Mouse (Mus musculus) stomach, postnatal 0 days (tissue): ENCODE results near the gene Meis1. TPM values are rescaled to one million over a fixed set of nuclear protein-coding genes. Genes with fewer than 3 reads are reported as not detected.

Experiments
- ATAC-seq: fragments of 200-750 bp; cut with Nextera tagmentation; 2 replicates; pipeline ENCODE4 v1.8.0; 2017; ENCODE audit not compliant: low FRiP score, low TSS enrichment
- DNase-seq: peaks from one replicate; pipeline ENCODE4 v3.0.0-alpha.2; 2016; ENCODE audit warnings: low spot score
- H3K27ac ChIP-seq: fragments of 300-500 bp; sonication (generic); replicated peaks from 2 replicates; pipeline ENCODE4 v1.5.1; 2014; ENCODE audit warnings: mild to moderate bottlenecking, control low read depth
- H3K27me3 ChIP-seq: fragments of 300-500 bp; sonication (generic); 2 replicates; pipeline ENCODE4 v1.6.1; 2014; ENCODE audit warnings: low read length; ENCODE audit not compliant: control insufficient read depth, insufficient read depth
- H3K36me3 ChIP-seq: fragments of 300-500 bp; sonication (generic); 2 replicates; pipeline ENCODE4 v1.6.1; 2014; ENCODE audit warnings: low read length, mixed read lengths; ENCODE audit not compliant: control insufficient read depth, insufficient read depth
- H3K4me1 ChIP-seq: fragments of 300-500 bp; sonication (generic); replicated peaks from 2 replicates; pipeline ENCODE4 v1.6.1; 2014; ENCODE audit warnings: antibody characterized with exemption; ENCODE audit not compliant: control insufficient read depth, insufficient read depth
- H3K4me2 ChIP-seq: fragments of 300-500 bp; sonication (generic); replicated peaks from 2 replicates; pipeline ENCODE4 v1.6.1; 2014; ENCODE audit warnings: low read depth, mild to moderate bottlenecking, control low read depth, moderate library complexity
- H3K4me3 ChIP-seq: fragments of 300-500 bp; sonication (generic); 2 replicates; pipeline ENCODE4 v1.5.1; 2014; ENCODE audit warnings: low read depth, low read length, control low read depth
- H3K9ac ChIP-seq: fragments of 300-500 bp; sonication (generic); 2 replicates; pipeline ENCODE4 v1.6.1; 2014; ENCODE audit warnings: mild to moderate bottlenecking, low read length, control low read depth, mixed read lengths
- H3K9me3 ChIP-seq: fragments of 300-500 bp; sonication (generic); 2 replicates; pipeline ENCODE4 v1.6.1; 2016; ENCODE audit warnings: low read length; ENCODE audit not compliant: control insufficient read depth
- CTCF ChIP-seq: IDR thresholded peaks from 2 replicates; pipeline ENCODE4 v1.5.1; 2016; ENCODE audit warnings: antibody characterized with exemption, low read depth, mild to moderate bottlenecking, moderate library complexity
- EP300 ChIP-seq: optimal IDR thresholded peaks from 2 replicates; pipeline ENCODE3; 2016; ENCODE audit warnings: antibody characterized with exemption
- WGBS: fragments of 180-500 bp; shearing (Covaris S2); extraction: QIAGEN DNeasy Blood & Tissue Kit; methylation state at CpG from one replicate; pipeline ENCODE4 v1.1.7; 2014; 5-methylcytosine and 5-hydroxymethylcytosine counted together
- polyA plus RNA-seq: library from polyadenylated mRNA; unstranded; fragments of >200 nt; fragmentation: Nextera tagmentation; extraction: Ambion mirVana; gene quantifications from 2 replicates; pipeline ENCODE4 v1.2.1, GENCODE M21; 2015

Meis1 gene
- polyA plus RNA-seq, 1 experiment from 2014 or later, result 48.5 TPM

DNA sequence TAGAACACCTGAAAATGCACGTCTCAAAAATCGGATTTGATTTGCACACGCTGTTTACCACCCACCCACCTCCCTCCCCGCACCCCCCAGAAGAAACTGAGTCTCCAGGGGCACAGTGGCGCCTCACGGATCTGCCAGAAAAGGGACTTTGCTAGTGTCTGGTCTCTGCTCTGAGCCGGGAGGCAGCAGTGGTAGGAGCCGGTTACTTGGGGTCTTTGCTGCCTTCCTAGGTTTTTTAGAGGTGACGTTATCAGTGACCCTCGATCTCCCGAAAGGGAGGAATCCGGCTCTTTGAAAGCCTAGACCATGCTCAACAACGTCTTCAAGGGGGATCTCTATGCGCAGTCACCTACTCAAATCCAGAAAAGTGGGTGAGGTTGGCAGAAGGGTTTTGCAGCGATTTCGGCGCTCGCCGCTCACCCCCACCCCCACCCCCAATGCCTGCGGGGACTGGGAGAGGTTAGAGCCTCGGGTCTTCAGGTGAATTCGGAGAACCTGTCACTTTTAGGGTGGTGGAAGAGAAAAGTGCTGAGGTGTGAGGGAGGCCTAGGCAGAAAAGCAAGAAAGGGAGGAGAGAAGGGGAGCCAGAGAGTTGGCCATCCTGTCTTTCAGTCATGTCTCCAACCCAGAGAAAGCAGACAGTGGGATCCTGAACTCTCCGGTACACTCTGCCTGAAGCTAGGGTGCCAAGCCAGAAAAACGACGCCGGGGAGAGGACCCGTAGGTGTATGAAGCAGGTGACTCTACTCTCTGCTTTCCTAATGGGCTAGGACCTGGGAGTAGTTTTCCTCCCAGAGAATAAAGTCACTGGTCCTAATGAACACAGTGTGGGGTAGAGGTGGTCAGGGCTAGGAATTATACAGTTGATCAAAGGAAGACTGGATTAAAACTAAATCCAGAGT is 143.5 kb downstream of the Meis1 start:
- DNase-seq (peak; percentile 24), ATAC-seq (no peak)
- Histone ChIP-seq H3K4me2 (peak overlapping the region; percentile 91), H3K4me1 (no peaks in the 10 kb centered on the region; the same call in 1 of the 2 replicates), H3K9ac (peak overlapping the region; percentile 82), H3K27ac (peak overlapping the region; percentile 95), H3K4me3 (peak overlapping the region; percentile 51), H3K9me3 (no peaks in the 10 kb centered on the region), H3K27me3 (no peaks in the 10 kb centered on the region), H3K36me3 (no peaks in the 10 kb centered on the region)
- TF ChIP-seq EP300 (no peak), CTCF (no peak)
- WGBS, result 7% methylated on average over 27 of the region's 27 CpGs

DNA sequence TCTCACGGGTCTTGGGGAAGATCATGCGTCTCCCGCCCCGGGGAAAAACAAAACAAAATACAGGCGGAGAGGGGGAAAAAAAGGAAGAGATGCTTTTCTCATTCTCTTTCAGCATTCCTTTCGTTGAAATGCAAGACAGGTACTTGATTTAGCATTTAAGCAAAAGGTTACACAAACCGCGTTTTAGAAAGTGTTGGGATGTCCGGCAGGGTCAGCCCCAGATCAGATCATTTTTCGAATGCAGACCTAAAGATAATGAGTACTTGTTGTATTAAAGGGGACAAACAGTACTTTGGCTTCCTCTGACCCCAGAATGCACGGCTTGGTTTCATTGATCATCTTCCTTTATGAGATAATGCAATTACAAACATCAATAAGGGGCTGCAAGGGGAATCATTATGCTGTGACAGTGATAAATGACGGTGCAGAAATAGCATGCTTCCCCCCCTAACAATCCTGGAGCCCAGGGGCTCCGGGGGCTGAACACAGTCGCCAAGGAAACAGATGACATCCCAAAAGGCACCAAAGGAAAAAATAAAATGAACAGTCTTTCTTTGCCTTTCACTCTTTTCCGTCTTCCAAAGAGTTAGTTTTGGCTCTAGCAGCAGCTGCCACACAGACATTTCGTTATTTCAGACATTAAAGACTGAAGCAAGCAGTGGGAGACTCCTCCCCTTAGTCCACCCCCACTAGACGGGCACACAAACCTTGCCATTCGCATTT is 144.3 kb downstream of the Meis1 start:
- no peaks in the 10 kb centered on the region; the same call in 1 of the 2 replicates for H3K4me1 ChIP-seq
- ATAC-seq (no peak), DNase-seq (no peak)
- no peaks in the 10 kb centered on the region for H3K27me3 ChIP-seq
- peak overlapping the region; percentile 51 for H3K4me3 ChIP-seq
- TF ChIP-seq EP300, result no peak
- no peak for TF ChIP-seq CTCF
- H3K4me2 ChIP-seq, result peak overlapping the region; percentile 91
- H3K27ac ChIP-seq, result peak overlapping the region; percentile 95
- no peaks in the 10 kb centered on the region for H3K36me3 ChIP-seq
- peak overlapping the region; percentile 82 for H3K9ac ChIP-seq
- H3K9me3 ChIP-seq, result no peaks in the 10 kb centered on the region
- WGBS, result 17% methylated on average over 18 of the region's 18 CpGs

DNA sequence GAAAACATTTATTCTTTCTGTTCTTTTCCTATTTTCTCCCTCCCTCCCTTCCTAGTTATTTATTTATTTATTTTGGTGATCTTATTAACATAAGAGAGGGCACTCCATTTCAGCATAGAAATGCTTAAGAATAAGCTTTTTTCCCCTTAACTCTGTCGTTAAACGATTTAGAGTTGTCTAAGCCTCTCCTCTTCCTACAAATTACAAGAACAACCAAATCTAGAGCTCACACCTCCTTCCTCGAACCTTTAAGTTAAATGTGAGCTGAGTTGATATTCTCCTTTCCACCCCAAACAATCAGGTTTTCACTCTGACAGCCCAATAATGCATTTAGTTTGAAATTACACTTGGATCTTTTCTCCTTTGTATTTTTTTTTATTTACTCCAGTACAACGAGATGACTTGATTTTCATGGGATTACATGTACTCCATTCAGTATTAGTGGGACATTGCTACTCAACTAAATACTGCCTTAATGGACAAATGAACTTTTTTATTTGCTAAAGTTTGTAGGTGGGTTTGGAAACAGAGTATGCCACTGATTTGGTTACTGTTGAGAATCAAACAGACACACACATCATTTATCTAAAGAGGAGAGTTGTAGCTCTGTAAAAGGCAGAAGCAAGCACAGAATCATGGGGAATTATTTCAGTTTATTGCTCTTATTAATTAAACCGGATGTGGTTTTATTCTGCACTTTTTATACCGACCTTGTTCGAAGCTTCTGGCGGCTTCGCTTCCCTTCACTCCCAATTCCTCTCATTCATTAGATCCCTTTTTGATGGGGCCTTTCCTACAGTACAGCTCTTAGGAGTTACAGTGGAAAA is 145.1 kb downstream of the Meis1 start:
- H3K4me3 ChIP-seq, result peak overlapping the region; percentile 51
- no peak for TF ChIP-seq CTCF
- no peak for TF ChIP-seq EP300
- DNase-seq (no peak), ATAC-seq (no peak)
- H3K4me1 ChIP-seq, result no peaks in the 10 kb centered on the region; the same call in 1 of the 2 replicates
- no peaks in the 10 kb centered on the region for H3K27me3 ChIP-seq
- H3K4me2 ChIP-seq, result peak overlapping the region; percentile 91
- H3K36me3 ChIP-seq, result no peaks in the 10 kb centered on the region
- no peaks in the 10 kb centered on the region for H3K9me3 ChIP-seq
- WGBS, result 24% methylated on average over 9 of the region's 9 CpGs
- peak overlapping the region; percentile 95 for H3K27ac ChIP-seq
- H3K9ac ChIP-seq, result peak overlapping the region; percentile 82

DNA sequence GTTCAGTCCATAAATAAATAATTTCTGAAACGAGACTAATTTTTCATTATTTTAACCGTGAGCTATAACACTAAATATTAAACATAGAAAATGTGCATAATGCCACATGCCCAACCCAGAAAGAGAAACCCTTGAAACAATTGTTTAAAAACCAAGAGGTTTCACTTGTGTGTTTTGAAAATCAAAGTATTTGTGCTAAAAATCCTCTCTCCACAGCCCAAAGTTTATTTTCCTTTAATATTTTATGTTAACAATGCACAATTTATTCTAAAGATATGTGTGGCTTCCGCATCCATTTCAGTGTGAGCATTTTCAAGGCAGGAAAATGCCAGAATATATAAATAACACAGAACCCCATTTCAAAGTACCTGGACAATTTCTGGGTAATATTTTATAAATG is 146.0 kb downstream of the Meis1 start:
- no peak overlapping the region for H3K9ac ChIP-seq
- no peaks in the 10 kb centered on the region; the same call in 1 of the 2 replicates for H3K4me1 ChIP-seq
- no peaks in the 10 kb centered on the region for H3K36me3 ChIP-seq
- H3K27ac ChIP-seq, result no peak overlapping the region
- ATAC-seq (no peak), DNase-seq (no peak)
- no peaks in the 10 kb centered on the region for H3K27me3 ChIP-seq
- peak overlapping the region; percentile 74; the same call in 1 of the 2 replicates for H3K4me2 ChIP-seq
- no peaks in the 10 kb centered on the region for H3K9me3 ChIP-seq
- WGBS, result 19% methylated on average over 3 of the region's 3 CpGs
- peak overlapping the region; percentile 51 for H3K4me3 ChIP-seq
- TF ChIP-seq EP300 (no peak), CTCF (no peak)

GRCm38 (mm10) chr11:18872118-18872751 is 146.6 kb downstream of the Meis1 start:
- Histone ChIP-seq H3K4me3 (peak overlapping the region; percentile 51), H3K4me1 (no peaks in the 10 kb centered on the region; the same call in 1 of the 2 replicates), H3K36me3 (no peaks in the 10 kb centered on the region), H3K9me3 (no peaks in the 10 kb centered on the region), H3K27ac (peak overlapping the region; percentile 90), H3K27me3 (no peaks in the 10 kb centered on the region), H3K9ac (peak overlapping the region; percentile 73), H3K4me2 (peak overlapping the region; percentile 74)
- WGBS, result 11% methylated on average over 11 of the region's 12 CpGs
- ATAC-seq, result no peak
- TF ChIP-seq EP300, result no peak
- no peak for TF ChIP-seq CTCF
- DNase-seq, result no peak
